8 mouse cellular contexts compared by ENCODE assay signal in the genomic region with DNA sequence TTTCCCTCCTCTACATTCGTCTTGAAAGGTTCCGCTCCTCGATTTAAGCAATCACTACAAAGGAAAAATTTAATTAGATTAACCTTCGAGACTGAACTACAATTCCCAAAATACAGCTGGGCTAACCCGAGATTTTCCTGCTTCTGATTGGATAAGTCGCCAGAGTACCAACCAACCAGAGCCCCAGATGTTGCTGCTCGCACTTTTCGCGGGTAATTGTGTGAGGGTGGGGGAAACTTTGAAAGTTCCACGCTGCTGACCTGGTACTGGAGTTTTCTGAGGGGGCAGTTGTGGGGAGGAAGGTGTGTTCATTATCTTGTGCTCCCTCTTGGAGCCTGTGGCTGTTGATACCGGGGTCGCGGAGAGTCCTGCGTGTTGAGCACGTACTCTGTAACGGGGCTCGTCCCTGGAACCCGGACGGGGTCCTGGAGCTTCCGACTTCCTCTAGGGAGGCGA. TPM values are rescaled to one million over a fixed set of nuclear protein-coding genes. Genes with fewer than 3 reads are reported as not detected.
DNase-seq lines count a peak whose midpoint lies in the region; ATAC-seq and TF ChIP-seq lines count a peak whose summit lies in the region.

A gene (plus strand): TSS at position 162 of the 456 bp plus-strand sequence.

- peak; percentile 96 for DNase-seq in c-Kit-positive CD71-positive TER-119-negative erythroid progenitor cells, embryonic 14.5 days (ENCODE audit: low read depth)
- DNase-seq in forebrain, embryonic 11.5 days (ENCODE audit: low spot score): peak; percentile 80
- peak; percentile 78 to 91 for DNase-seq in kidney, postnatal 36 days
- peak; percentile 87 for DNase-seq in telencephalon, adult 2 months (ENCODE audit: low read depth, low spot score)

- H3K9ac ChIP-seq in forebrain, embryonic 11.5 days (ENCODE audit: low read length): peak within 1 kb of the TSS; percentile 68
- peak within 1 kb of the TSS; percentile 80 for H3K9ac ChIP-seq in heart, embryonic 16.5 days (ENCODE audit: low read length)
- peak within 1 kb of the TSS; percentile 73 for H3K9ac ChIP-seq in liver, embryonic 15.5 days
- H3K9ac ChIP-seq in neural tube, embryonic 12.5 days: peak within 1 kb of the TSS; percentile 40

- H3K27ac ChIP-seq in forebrain, embryonic 11.5 days (ENCODE audit: low read depth, low read length): no peak within 1 kb of the TSS; the same call in 1 of the 2 replicates
- H3K27ac ChIP-seq in heart, embryonic 16.5 days (ENCODE audit: low read length): peak within 1 kb of the TSS; percentile 61
- H3K27ac ChIP-seq in liver, embryonic 15.5 days (replicated peaks): peak within 1 kb of the TSS; percentile 85
- H3K27ac ChIP-seq in neural tube, embryonic 12.5 days: no peak within 1 kb of the TSS

- 0% methylated on average over 21 of the region's 21 CpGs for WGBS in forebrain, embryonic 11.5 days
- WGBS in heart, embryonic 16.5 days: 0% methylated on average over 21 of the region's 21 CpGs
- WGBS in liver, embryonic 15.5 days (ENCODE audit: insufficient replicate concordance): 0% methylated on average over 21 of the region's 21 CpGs
- WGBS in neural tube, embryonic 12.5 days: under 1% methylated on average over 21 of the region's 21 CpGs

- TF ChIP-seq CTCF in E14TG2a.4 (conservative IDR thresholded peaks at IDR 0.05; ENCODE audit: low read length): no peak

- peaks cover 21% of the 10 kb centered on the region for H3K4me1 ChIP-seq in E14TG2a.4 (replicated peaks; ENCODE audit: low read depth, low read length)
- H3K4me1 ChIP-seq in forebrain, embryonic 11.5 days (replicated peaks; ENCODE audit: control insufficient read depth, insufficient read depth, low read length): no peaks in the 10 kb centered on the region
- peaks cover 12% of the 10 kb centered on the region for H3K4me1 ChIP-seq in heart, embryonic 16.5 days (ENCODE audit: control insufficient read depth, insufficient read depth, low read length)
- H3K4me1 ChIP-seq in liver, embryonic 15.5 days (replicated peaks): peaks cover 39% of the 10 kb centered on the region
- peaks cover 20% of the 10 kb centered on the region for H3K4me1 ChIP-seq in neural tube, embryonic 12.5 days

- peak within 1 kb of the TSS; percentile 89 for H3K4me3 ChIP-seq in E14TG2a.4 (replicated peaks; ENCODE audit: low read length)
- H3K4me3 ChIP-seq in forebrain, embryonic 11.5 days (ENCODE audit: low read depth, low read length): peak within 1 kb of the TSS; percentile 56
- H3K4me3 ChIP-seq in heart, embryonic 16.5 days (ENCODE audit: low read length): peak within 1 kb of the TSS; percentile 86
- peak within 1 kb of the TSS; percentile 79 for H3K4me3 ChIP-seq in liver, embryonic 15.5 days (replicated peaks)
- H3K4me3 ChIP-seq in neural tube, embryonic 12.5 days: peak within 1 kb of the TSS; percentile 53

- H3K4me2 ChIP-seq in forebrain, embryonic 11.5 days (ENCODE audit: low read depth, low read length, severe bottlenecking): peak within 1 kb of the TSS; percentile 56
- H3K4me2 ChIP-seq in heart, embryonic 16.5 days (ENCODE audit: low read depth, low read length): peak within 1 kb of the TSS; percentile 92
- peak within 1 kb of the TSS; percentile 88 for H3K4me2 ChIP-seq in liver, embryonic 15.5 days
- H3K4me2 ChIP-seq in neural tube, embryonic 12.5 days (replicated peaks): peak within 1 kb of the TSS; percentile 78

- H3K27me3 ChIP-seq in E14TG2a.4 (ENCODE audit: insufficient read depth, low read length): no peaks in the 10 kb centered on the region
- H3K27me3 ChIP-seq in forebrain, embryonic 11.5 days (ENCODE audit: control insufficient read depth, insufficient read depth, low read length): no peaks in the 10 kb centered on the region
- H3K27me3 ChIP-seq in heart, embryonic 16.5 days (ENCODE audit: control insufficient read depth, insufficient read depth, low read length): no peaks in the 10 kb centered on the region
- no peaks in the 10 kb centered on the region for H3K27me3 ChIP-seq in liver, embryonic 15.5 days
- no peaks in the 10 kb centered on the region for H3K27me3 ChIP-seq in neural tube, embryonic 12.5 days (replicated peaks)

- H3K9me3 ChIP-seq in E14TG2a.4 (ENCODE audit: low read length): no peaks in the 10 kb centered on the region
- H3K9me3 ChIP-seq in forebrain, embryonic 11.5 days (ENCODE audit: control insufficient read depth, low read length): no peaks in the 10 kb centered on the region
- H3K9me3 ChIP-seq in heart, embryonic 16.5 days (replicated peaks; ENCODE audit: control insufficient read depth, low read length): no peaks in the 10 kb centered on the region
- no peaks in the 10 kb centered on the region for H3K9me3 ChIP-seq in liver, embryonic 15.5 days (replicated peaks)
- no peaks in the 10 kb centered on the region for H3K9me3 ChIP-seq in neural tube, embryonic 12.5 days

- ATAC-seq in forebrain, embryonic 11.5 days (replicated peaks; ENCODE audit: low FRiP score): peak; percentile 82
- ATAC-seq in heart, embryonic 16.5 days (replicated peaks; ENCODE audit: extremely low read depth, insufficient read depth, low FRiP score): peak; percentile 87
- peak; percentile 68 for ATAC-seq in liver, embryonic 15.5 days (ENCODE audit: insufficient read depth)
- ATAC-seq in neural tube, embryonic 12.5 days (ENCODE audit: low FRiP score, low read depth): peak; percentile 80

- H3K36me3 ChIP-seq in E14TG2a.4 (ENCODE audit: insufficient read depth, low read length): peaks cover 38% of the 10 kb centered on the region
- no peaks in the 10 kb centered on the region for H3K36me3 ChIP-seq in forebrain, embryonic 11.5 days (ENCODE audit: control insufficient read depth, insufficient read depth, low read length)
- peaks cover 4% of the 10 kb centered on the region; the same call in 1 of the 2 replicates for H3K36me3 ChIP-seq in heart, embryonic 16.5 days (ENCODE audit: control insufficient read depth, insufficient read depth)
- H3K36me3 ChIP-seq in liver, embryonic 15.5 days (replicated peaks): no peaks in the 10 kb centered on the region
- no peaks in the 10 kb centered on the region for H3K36me3 ChIP-seq in neural tube, embryonic 12.5 days

RNA-seq across cellular contexts. Expression of the gene that starts here (rescaled TPM):
- 8.0 and 8.1 TPM in 2 replicates for polyA plus RNA-seq in forebrain, embryonic 11.5 days (2014; fragmentation: Nextera tagmentation; extraction: Ambion mirVana)
- 5.0 and 5.3 TPM in 2 replicates for polyA plus RNA-seq in heart, embryonic 16.5 days (2015; fragmentation: Nextera tagmentation; extraction: Ambion mirVana)
- polyA plus RNA-seq in liver, embryonic 15.5 days (2015; fragmentation: Nextera tagmentation; extraction: Ambion mirVana): 4.3 and 4.6 TPM in 2 replicates
- polyA plus RNA-seq in neural tube, embryonic 12.5 days (2016; fragmentation: Nextera tagmentation; extraction: Ambion mirVana): 4.5 and 5.1 TPM in 2 replicates

Comparison
In these comparisons a context has a peak if more than half of its experiments do, and no peak if none do; other contexts are left out.
1. H3K27ac ChIP-seq: peak in heart, embryonic 16.5 days (single experiment) and liver, embryonic 15.5 days (single experiment); none in forebrain, embryonic 11.5 days (single experiment) and neural tube, embryonic 12.5 days (single experiment).
2. Peak in every context shown above with its lines, with median percentiles within 50 percentile points of each other: H3K4me3 ChIP-seq, DNase-seq, ATAC-seq, H3K4me2 ChIP-seq and H3K9ac ChIP-seq.